Mouse (Mus musculus): ENCODE measurements around the gene Tdpoz5. TPM values are rescaled to one million over a fixed set of nuclear protein-coding genes. Genes with fewer than 3 reads are reported as not detected.

The Tdpoz5 gene
- total RNA-seq (2023; ENCODE audit: inconsistent age): not detected in 4 replicates

DNA sequence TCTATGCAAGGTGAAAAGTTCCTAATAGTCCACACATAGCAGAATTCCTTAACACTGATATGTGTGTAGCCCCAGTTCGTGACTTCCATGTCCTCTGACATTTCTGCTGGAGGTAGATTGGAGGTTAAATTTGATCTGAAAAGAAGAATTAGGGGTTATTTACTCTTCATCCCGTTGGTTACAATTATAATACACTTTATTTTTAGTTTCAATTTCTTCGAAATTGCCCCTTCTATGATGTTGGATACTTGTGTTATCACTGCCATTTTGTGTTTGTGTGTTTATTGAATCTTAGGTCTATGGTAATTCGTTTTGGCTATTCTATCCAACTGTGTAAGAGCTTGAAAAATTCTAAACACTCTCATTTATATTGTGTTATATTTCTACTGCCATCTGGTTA, at the start of gene Tdpoz5:
Gene Tdpoz5 (minus strand): TSS at position 101 of the 400 bp plus-strand sequence.

DNA sequence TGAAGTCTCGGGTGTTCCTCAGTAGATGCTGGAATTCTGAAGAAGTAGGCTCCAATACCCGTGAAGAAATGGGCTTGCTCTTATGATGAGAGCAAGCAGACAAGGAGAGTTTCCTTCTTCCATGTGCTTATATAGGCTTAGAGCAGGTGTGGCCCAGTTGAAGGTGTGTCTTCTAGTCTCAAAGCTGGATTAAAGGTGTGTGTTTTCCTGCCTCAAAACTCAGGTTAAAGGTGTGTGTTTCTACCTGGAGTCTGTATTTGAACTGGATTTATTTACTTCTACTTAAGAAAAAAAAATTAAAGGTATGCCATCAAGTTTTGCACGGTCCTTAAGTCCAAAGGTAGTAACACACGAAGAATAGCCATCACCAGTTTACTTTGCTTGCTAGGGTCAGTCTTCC, 17.7 kb downstream of the Tdpoz5 start, which contains the start of gene Gm9117:
Gene Gm9117 (minus strand): TSS at position 101 of the 400 bp plus-strand sequence.

Other genes with a start within 250 kb of the Tdpoz5 start
- gene Gm5773, start 188.3 kb downstream of the Tdpoz5 start, total RNA-seq (2023; ENCODE audit: inconsistent age): not detected in 4 replicates
- gene Tdpoz4, start 164.9 kb downstream of the Tdpoz5 start, total RNA-seq (2023; ENCODE audit: inconsistent age): not detected in 4 replicates
- gene Tdpoz3, start 135.3 kb downstream of the Tdpoz5 start, total RNA-seq (2023; ENCODE audit: inconsistent age): not detected in 4 replicates
- gene Gm9117, start 17.8 kb downstream of the Tdpoz5 start, total RNA-seq (2023; ENCODE audit: inconsistent age): not detected in 4 replicates
- not detected in 4 replicates for gene Gm9125, start 93.6 kb upstream of the Tdpoz5 start, total RNA-seq (2023; ENCODE audit: inconsistent age)
- not detected in 4 replicates for gene Gm10697, start 111.3 kb upstream of the Tdpoz5 start, total RNA-seq (2023; ENCODE audit: inconsistent age)
- not detected in 4 replicates for gene Gm10696, start 216.9 kb upstream of the Tdpoz5 start, total RNA-seq (2023; ENCODE audit: inconsistent age)
- not detected in 4 replicates for gene Gm5286, start 235.4 kb upstream of the Tdpoz5 start, total RNA-seq (2023; ENCODE audit: inconsistent age)

Data from B cell, adult (primary cell).